Mouse (Mus musculus) CH12.LX (cell line): Measurements from ENCODE around the gene Npffr2. TPM values are rescaled to one million over a fixed set of nuclear protein-coding genes. Genes with fewer than 3 reads are reported as not detected.

Experiments
- DNase-seq: peaks from one replicate; pipeline ENCODE4 v3.0.0-alpha.2; 2013; ENCODE audit errors: extremely low read depth
- H3K27ac ChIP-seq: 2 replicates; pipeline ENCODE4 v1.5.1; 2012; ENCODE audit warnings: low read depth, mild to moderate bottlenecking, control low read depth, moderate library complexity; ENCODE audit not compliant: insufficient read depth
- H3K27me3 ChIP-seq: replicated peaks from 2 replicates; pipeline ENCODE3; 2012; ENCODE audit warnings: inconsistent platforms
- H3K36me3 ChIP-seq, 2 experiments: replicated peaks in 1 of 2; 2 replicates each; pipeline versions ENCODE3 to v1.6.1; 2012; ENCODE audit warnings: inconsistent platforms in 1 of 2, low read length in 1 of 2, mild to moderate bottlenecking in 1 of 2, mixed read lengths in 1 of 2, moderate library complexity in 1 of 2; ENCODE audit not compliant: control insufficient read depth in 1 of 2, insufficient read depth in 1 of 2
- H3K4me1 ChIP-seq, 2 experiments: 2 replicates each; pipeline ENCODE4 v1.6.1; 2012; ENCODE audit warnings: inconsistent platforms in 1 of 2, moderate library complexity in 1 of 2; ENCODE audit not compliant: insufficient read depth in 2 of 2, control insufficient read depth in 1 of 2
- H3K4me2 ChIP-seq: 2 replicates; pipeline ENCODE4 v1.6.1; 2012; ENCODE audit warnings: low read depth, mild to moderate bottlenecking, control low read depth; ENCODE audit not compliant: poor library complexity, insufficient read depth, severe bottlenecking
- H3K4me3 ChIP-seq, 3 experiments: fragments of 150-350 bp in 1 of 3; sonication (generic) in 1 of 3; replicated peaks in 1 of 3; 2 replicates each; pipeline versions ENCODE3 to v1.5.1; 2011 to 2012; ENCODE audit warnings: low read depth in 2 of 3, low read length in 2 of 3, mild to moderate bottlenecking in 2 of 3, moderate library complexity in 2 of 3, control low read depth in 1 of 3, improper control_type of control experiment in 1 of 3, inconsistent platforms in 1 of 3, mixed read lengths in 1 of 3; ENCODE audit not compliant: poor library complexity in 1 of 3
- H3K79me2 ChIP-seq: replicated peaks from 2 replicates; pipeline ENCODE4 v1.6.1; 2012; ENCODE audit warnings: mild to moderate bottlenecking, moderate library complexity; ENCODE audit not compliant: control insufficient read depth, poor library complexity, insufficient read depth, severe bottlenecking; ENCODE audit errors: extremely low read depth
- H3K9ac ChIP-seq: 2 replicates; pipeline ENCODE4 v1.6.1; 2012; ENCODE audit warnings: low read depth, mild to moderate bottlenecking, control low read depth, moderate library complexity; ENCODE audit not compliant: insufficient read depth
- H3K9me3 ChIP-seq: replicated peaks from 2 replicates; pipeline ENCODE3; 2012; ENCODE audit warnings: low read length, inconsistent platforms, mixed read lengths
- BHLHE40 ChIP-seq: IDR thresholded peaks from 2 replicates; pipeline ENCODE4 v1.6.1; 2011; ENCODE audit warnings: mild to moderate bottlenecking, low read depth, low read length, improper control_type of control experiment
- CTCF ChIP-seq, 2 experiments: IDR thresholded peaks in 1 of 2; conservative IDR thresholded peaks in 1 of 2; 2 replicates each; pipeline ENCODE4 v1.5.1; 2011 to 2012; ENCODE audit warnings: low read depth in 2 of 2, low read length in 2 of 2, improper control_type of control experiment in 1 of 2, inconsistent platforms in 1 of 2, mild to moderate bottlenecking in 1 of 2, moderate library complexity in 1 of 2
- ETS1 ChIP-seq: conservative IDR thresholded peaks from 2 replicates; pipeline ENCODE4 v1.6.1; 2012; ENCODE audit warnings: low read depth, mild to moderate bottlenecking, inconsistent platforms, low read length, improper control_type of control experiment, moderate library complexity
- GABPA ChIP-seq: IDR thresholded peaks from 2 replicates; pipeline ENCODE4 v1.6.1; 2012; ENCODE audit warnings: low read depth, low read length, improper control_type of control experiment, inconsistent platforms; ENCODE audit not compliant: insufficient replicate concordance
- HCFC1 ChIP-seq: IDR thresholded peaks from 2 replicates; pipeline ENCODE4 v1.6.1; 2012; ENCODE audit warnings: low read depth, mild to moderate bottlenecking, inconsistent platforms, low read length, improper control_type of control experiment
- IRF4 ChIP-seq: IDR thresholded peaks from 2 replicates; pipeline ENCODE4 v1.6.1; 2014; ENCODE audit warnings: low read depth, mild to moderate bottlenecking, inconsistent platforms, low read length, improper control_type of control experiment
- JUN ChIP-seq: IDR thresholded peaks from 2 replicates; pipeline ENCODE4 v1.6.1; 2011; ENCODE audit warnings: low read depth, mild to moderate bottlenecking, low read length, improper control_type of control experiment, moderate library complexity; ENCODE audit not compliant: insufficient read depth
- KAT2A ChIP-seq: IDR thresholded peaks from 2 replicates; pipeline ENCODE4 v1.6.1; 2012; ENCODE audit warnings: low read length, improper control_type of control experiment, inconsistent platforms; ENCODE audit not compliant: insufficient replicate concordance
- MAZ ChIP-seq: IDR thresholded peaks from 2 replicates; pipeline ENCODE4 v1.6.1; 2012; ENCODE audit warnings: low read depth, mild to moderate bottlenecking, inconsistent platforms, low read length, improper control_type of control experiment, moderate library complexity
- MXI1 ChIP-seq: IDR thresholded peaks from 2 replicates; pipeline ENCODE4 v1.6.1; 2011; ENCODE audit warnings: mild to moderate bottlenecking, low read depth, low read length, improper control_type of control experiment
- MYC ChIP-seq: IDR thresholded peaks from 2 replicates; pipeline ENCODE4 v1.6.1; 2011; ENCODE audit warnings: low read depth, mild to moderate bottlenecking, improper control_type of control experiment, low read length
- NELFE ChIP-seq: IDR thresholded peaks from 2 replicates; pipeline ENCODE4 v1.6.1; 2011; ENCODE audit warnings: low read depth, low read length, improper control_type of control experiment
- NRF1 ChIP-seq: IDR thresholded peaks from 2 replicates; pipeline ENCODE4 v1.6.1; 2014; ENCODE audit warnings: low read depth, mild to moderate bottlenecking, inconsistent platforms, low read length, improper control_type of control experiment, moderate library complexity
- PAX5 ChIP-seq: IDR thresholded peaks from 2 replicates; pipeline ENCODE4 v1.6.1; 2012; ENCODE audit warnings: low read length, inconsistent platforms, mixed read lengths
- POLR2AphosphoS2 ChIP-seq: IDR thresholded peaks from 2 replicates; pipeline ENCODE4 v1.6.1; 2011; ENCODE audit warnings: low read depth, low read length, improper control_type of control experiment
- RAD21 ChIP-seq: IDR thresholded peaks from 2 replicates; pipeline ENCODE4 v1.6.1; 2011; ENCODE audit warnings: low read depth, mild to moderate bottlenecking, low read length, improper control_type of control experiment, moderate library complexity
- TBP ChIP-seq: conservative IDR thresholded peaks from 2 replicates; pipeline ENCODE4 v1.6.1; 2011; ENCODE audit warnings: low read depth, low read length, improper control_type of control experiment
- TCF12 ChIP-seq: IDR thresholded peaks from 2 replicates; pipeline ENCODE4 v1.6.1; 2014; ENCODE audit warnings: low read depth, mild to moderate bottlenecking, inconsistent platforms, low read length, improper control_type of control experiment
- UBTF ChIP-seq: IDR thresholded peaks from 2 replicates; pipeline ENCODE4 v1.6.1; 2012; ENCODE audit warnings: low read depth, mild to moderate bottlenecking, inconsistent platforms, low read length, improper control_type of control experiment, moderate library complexity
- USF1 ChIP-seq: IDR thresholded peaks from 2 replicates; pipeline ENCODE4 v1.6.1; 2014; ENCODE audit warnings: low read depth, mild to moderate bottlenecking, inconsistent platforms, low read length, improper control_type of control experiment
- ZC3H11A ChIP-seq: IDR thresholded peaks from 2 replicates; pipeline ENCODE4 v1.6.1; 2012; ENCODE audit warnings: low read depth, mild to moderate bottlenecking, inconsistent platforms, low read length, improper control_type of control experiment
- ZKSCAN1 ChIP-seq: IDR thresholded peaks from 2 replicates; pipeline ENCODE4 v1.6.1; 2012; ENCODE audit warnings: low read depth, inconsistent platforms, low read length, improper control_type of control experiment, borderline replicate concordance
- ZMIZ1 ChIP-seq: IDR thresholded peaks from 2 replicates; pipeline ENCODE4 v1.6.1; 2012; ENCODE audit warnings: low read depth, mild to moderate bottlenecking, inconsistent platforms, low read length, improper control_type of control experiment
- ZNF384 ChIP-seq: IDR thresholded peaks from 2 replicates; pipeline ENCODE4 v1.6.1; 2012; ENCODE audit warnings: low read depth, low read length, improper control_type of control experiment, inconsistent platforms
- dilution Hi-C: fragments of 300-500 bp; cut with MboI; formaldehyde crosslinking; loops from 2 replicates; pipeline ENCODE4 v1.14.3; 2020; ENCODE audit warnings: low sequenced_read_pairs; ENCODE audit not compliant: extremely low pct_unique_long_range_greater_than_20kb, extremely low pct_ligation_motif_present
- in situ Hi-C: fragments of 300-500 bp; cut with MboI; formaldehyde crosslinking; loops from 3 replicates; pipeline ENCODE4 v1.14.3; 2019; ENCODE audit warnings: low sequenced_read_pairs, low pct_ligation_motif_present, low pct_unique_long_range_greater_than_20kb, mixed read lengths
- polyA plus RNA-seq: library from polyadenylated mRNA; unstranded; fragments of >175 nt; gene quantifications from 2 replicates; pipeline ENCODE4 v1.2.1, GENCODE M21; 2012; ENCODE audit warnings: low read depth; ENCODE audit not compliant: insufficient read length
- total RNA-seq, 2 experiments: library from RNA; depleted of rRNA; stranded (reverse); fragments of 300-350 nt in 1 of 2; fragments of >200 nt in 1 of 2; gene quantifications; 2 replicates each; pipeline ENCODE4 v1.2.3; 2012 to 2014

The Npffr2 gene
- total and polyA plus RNA-seq, 3 experiments = not detected

DNA sequence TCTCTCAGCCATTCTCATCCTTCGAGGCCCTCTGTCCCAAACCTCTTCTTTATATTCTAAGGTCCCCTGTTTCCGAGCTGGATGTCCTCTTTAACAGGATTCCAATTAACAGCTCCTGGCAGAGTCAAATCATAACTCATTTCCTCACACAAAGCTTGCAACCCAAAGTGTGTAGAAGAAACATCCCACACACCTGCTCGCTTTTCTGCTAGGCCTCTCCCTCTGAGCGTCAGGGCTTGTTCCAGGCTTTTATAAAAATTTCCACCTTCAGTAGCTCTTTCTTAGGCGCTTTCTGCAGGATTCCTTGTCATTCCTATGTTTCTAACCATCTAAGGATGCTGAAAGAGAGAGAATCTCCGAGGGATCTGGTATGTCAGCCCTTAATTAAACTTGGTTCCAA lies 85.0 kb downstream of the Npffr2 start:
- dilution Hi-C loops = no loop called here
- in situ Hi-C loops = no loop called here
- H3K9me3 ChIP-seq = peaks cover 17% of the 10 kb centered on the region

DNA sequence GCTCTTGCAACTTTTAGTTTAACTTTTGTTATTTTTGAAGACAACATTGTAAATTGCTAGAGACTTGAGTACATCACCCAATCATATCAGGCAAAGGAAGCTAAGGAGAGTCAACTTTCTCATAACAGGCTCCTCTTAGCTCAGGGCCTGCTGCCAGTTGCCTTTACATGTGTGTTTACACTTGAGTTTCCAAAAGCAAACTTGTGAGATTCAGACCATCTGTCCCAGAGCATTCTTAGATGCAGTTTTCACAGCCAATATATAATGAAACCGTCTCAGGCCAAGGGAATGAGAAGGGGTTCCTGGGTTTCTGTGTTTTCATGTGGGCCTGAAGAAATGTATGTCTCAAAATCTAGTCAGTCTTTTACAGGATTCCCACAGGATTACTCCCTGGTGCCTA lies 104.4 kb downstream of the Npffr2 start:
- no peaks in the 10 kb centered on the region for H3K9me3 ChIP-seq
- H3K4me3 ChIP-seq = no peak overlapping the region
- in situ Hi-C loops (no loop called here), dilution Hi-C loops (no loop called here)
- H3K4me1 ChIP-seq = no peaks in the 10 kb centered on the region
- H3K4me2 ChIP-seq = no peak overlapping the region
- no peak overlapping the region for H3K27ac ChIP-seq
- TF ChIP-seq CTCF (conservative IDR thresholded peaks at IDR 0.05 in 1 of 2, IDR thresholded peaks at IDR 0.05 in 1 of 2; ENCODE audit: low read depth in 2 of 2, low read length in 2 of 2) (no peak), KAT2A (no peak), MXI1 (no peak), PAX5 (no peak), ZNF384 (no peak), ZMIZ1 (no peak), RAD21 (no peak), POLR2AphosphoS2 (no peak), NELFE (no peak), ETS1 (no peak), GABPA (no peak), TBP (no peak), BHLHE40 (no peak), ZC3H11A (no peak), NRF1 (no peak), HCFC1 (no peak)
- H3K36me3 ChIP-seq = no peaks in the 10 kb centered on the region
- no peak for DNase-seq
- no peaks in the 10 kb centered on the region for H3K27me3 ChIP-seq
- H3K79me2 ChIP-seq = no peaks in the 10 kb centered on the region
- no peak overlapping the region for H3K9ac ChIP-seq

More for the DNA sequence above, 85.0 kb downstream of the Npffr2 start:
- Histone ChIP-seq H3K4me3 (no peak overlapping the region), H3K4me1 (peaks cover 0 to 7% of the 10 kb centered on the region in 2 experiments; a peak in 2 of 4 replicates), H3K27ac (no peak overlapping the region), H3K9ac (no peak overlapping the region), H3K36me3 (no peaks in the 10 kb centered on the region), H3K27me3 (no peaks in the 10 kb centered on the region), H3K79me2 (no peaks in the 10 kb centered on the region), H3K4me2 (no peak overlapping the region)
- TF ChIP-seq RAD21 (no peak), MYC (no peak), IRF4 (no peak), NRF1 (no peak), USF1 (no peak), TCF12 (no peak), HCFC1 (no peak), JUN (no peak), UBTF (no peak), ZKSCAN1 (no peak), TBP (no peak), MAZ (no peak)
- DNase-seq = no peak
